Mouse (Mus musculus): Measurements from ENCODE around the gene Mcmbp. TPM values are rescaled to one million over a fixed set of nuclear protein-coding genes. Genes with fewer than 3 reads are reported as not detected.

The Mcmbp gene
- polyA plus RNA-seq, 1 experiment from 2014 or later, result 79.1 TPM

DNA sequence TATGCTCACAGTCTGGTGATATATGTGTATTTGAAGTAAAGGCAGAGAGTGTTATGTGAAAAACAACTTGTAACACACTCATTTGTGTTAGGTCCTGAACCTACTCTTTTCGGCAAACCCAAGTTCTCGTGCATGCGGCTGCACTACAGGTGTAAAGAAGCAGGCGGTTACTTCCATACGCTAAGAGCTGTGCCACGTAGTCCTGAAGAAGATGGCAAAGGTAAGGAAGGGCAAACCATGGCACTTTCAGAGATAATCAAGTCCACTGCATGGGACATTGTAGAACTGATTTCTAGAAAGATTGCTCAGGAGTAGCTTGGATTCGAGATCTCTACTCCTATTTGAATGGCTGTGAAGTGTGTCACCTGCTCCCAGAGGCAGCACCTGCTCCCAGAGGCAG is 48.1 kb downstream of the Mcmbp start:
- Histone ChIP-seq H3K9ac (ENCODE audit: low read length) (no peak overlapping the region), H3K9me3 (ENCODE audit: control insufficient read depth, low read length) (peaks cover 5% of the 10 kb centered on the region), H3K27ac (ENCODE audit: low read depth, low read length) (no peak overlapping the region), H3K4me2 (no peak overlapping the region), H3K36me3 (ENCODE audit: control insufficient read depth, insufficient read depth, low read length) (peaks cover 10% of the 10 kb centered on the region), H3K27me3 (ENCODE audit: control insufficient read depth, insufficient read depth, low read length) (no peaks in the 10 kb centered on the region), H3K4me1 (ENCODE audit: control insufficient read depth, insufficient read depth, low read length) (peaks cover 8% of the 10 kb centered on the region), H3K4me3 (ENCODE audit: low read depth, low read length) (no peak overlapping the region)
- ATAC-seq (ENCODE audit: low FRiP score) (no peak), DNase-seq (ENCODE audit: low spot score, missing footprints) (no peak)
- 94% methylated on average over 7 of the region's 7 CpGs for WGBS

DNA sequence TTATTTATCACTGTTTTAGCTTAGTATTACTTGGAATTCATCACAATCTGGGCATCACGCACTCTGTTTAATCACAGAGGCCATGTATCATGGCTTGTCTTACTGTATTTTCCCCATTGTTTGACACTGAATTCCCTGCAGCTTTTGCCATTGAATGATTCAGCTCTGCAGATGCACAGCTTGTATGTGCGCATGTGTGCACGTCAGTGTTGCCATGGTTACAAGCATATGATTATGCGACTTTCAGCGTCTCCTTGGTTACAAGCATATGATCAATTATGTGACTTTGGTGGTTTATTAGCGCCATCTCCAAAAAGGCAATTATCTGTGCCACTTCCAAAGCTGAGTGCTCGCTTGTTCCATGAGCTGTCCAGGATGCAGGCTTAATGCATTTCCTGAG is 49.5 kb downstream of the Mcmbp start:
- DNase-seq (ENCODE audit: low spot score, missing footprints) (peak; percentile 91), ATAC-seq (ENCODE audit: low FRiP score) (peak; percentile 49; the same call in 1 of the 2 replicates)
- H3K9ac ChIP-seq (ENCODE audit: low read length), result peak overlapping the region; percentile 53
- WGBS, result 57% methylated on average over 7 of the region's 7 CpGs
- H3K9me3 ChIP-seq (ENCODE audit: control insufficient read depth, low read length), result peaks cover 5% of the 10 kb centered on the region
- H3K27ac ChIP-seq (ENCODE audit: low read depth, low read length), result peak overlapping the region; percentile 64; the same call in 1 of the 2 replicates
- H3K4me3 ChIP-seq (ENCODE audit: low read depth, low read length), result peak overlapping the region; percentile 44
- H3K27me3 ChIP-seq (ENCODE audit: control insufficient read depth, insufficient read depth, low read length), result no peaks in the 10 kb centered on the region
- peaks cover 8% of the 10 kb centered on the region for H3K4me1 ChIP-seq (ENCODE audit: control insufficient read depth, insufficient read depth, low read length)
- H3K4me2 ChIP-seq, result peak overlapping the region; percentile 41
- H3K36me3 ChIP-seq (ENCODE audit: control insufficient read depth, insufficient read depth, low read length), result peaks cover 10% of the 10 kb centered on the region

DNA sequence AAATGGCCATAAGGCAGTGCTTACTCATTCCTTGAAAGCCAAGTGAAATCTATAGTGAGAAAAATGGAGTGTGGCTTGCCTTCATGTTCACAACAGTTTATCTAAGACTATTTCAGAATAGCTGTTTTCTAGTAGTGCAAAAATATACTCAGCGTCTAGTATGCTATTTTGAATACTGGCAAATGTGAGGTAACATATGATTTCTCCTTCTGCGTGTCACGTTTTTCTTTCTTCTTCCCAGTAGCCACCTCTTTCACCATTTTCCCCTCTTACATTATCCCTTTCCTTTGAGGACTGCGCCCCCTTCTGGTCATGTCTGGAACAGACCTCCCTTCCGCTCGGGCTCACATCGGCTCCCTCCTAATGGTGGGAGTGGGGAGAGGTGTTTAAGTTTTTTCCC is 50.2 kb downstream of the Mcmbp start:
- Histone ChIP-seq H3K27ac (ENCODE audit: low read depth, low read length) (no peak overlapping the region; the same call in 1 of the 2 replicates), H3K4me1 (ENCODE audit: control insufficient read depth, insufficient read depth, low read length) (peaks cover 8% of the 10 kb centered on the region), H3K4me3 (ENCODE audit: low read depth, low read length) (peak overlapping the region; percentile 44), H3K9me3 (ENCODE audit: control insufficient read depth, low read length) (peaks cover 5% of the 10 kb centered on the region), H3K4me2 (peak overlapping the region; percentile 41; the same call in 1 of the 2 replicates), H3K27me3 (ENCODE audit: control insufficient read depth, insufficient read depth, low read length) (no peaks in the 10 kb centered on the region), H3K36me3 (ENCODE audit: control insufficient read depth, insufficient read depth, low read length) (peaks cover 10% of the 10 kb centered on the region), H3K9ac (ENCODE audit: low read length) (peak overlapping the region; percentile 53)
- ATAC-seq (ENCODE audit: low FRiP score) (peak; percentile 66), DNase-seq (ENCODE audit: low spot score, missing footprints) (peak; percentile 99)
- 12% methylated on average over 7 of the region's 7 CpGs for WGBS

DNA sequence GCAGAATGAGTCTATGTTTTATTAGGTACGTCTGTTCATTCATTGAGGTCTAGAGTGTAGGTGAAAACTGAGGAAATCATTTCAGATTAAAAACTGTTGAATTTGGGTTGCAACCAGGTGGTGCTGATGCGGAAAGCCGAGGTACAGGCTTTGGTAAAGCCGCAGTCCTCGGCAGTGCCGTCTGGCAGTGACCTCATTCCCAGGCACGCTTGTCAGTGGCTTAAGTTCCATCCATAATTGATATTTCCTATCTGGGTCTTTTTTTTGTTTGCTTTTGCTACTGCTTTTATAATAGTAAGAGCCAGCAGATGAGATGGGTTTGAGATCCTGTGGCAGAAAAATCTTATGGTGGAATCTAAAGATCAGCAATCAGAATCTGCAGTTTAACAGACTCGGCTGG is 50.9 kb downstream of the Mcmbp start:
- no peak for ATAC-seq (ENCODE audit: low FRiP score)
- WGBS, result 62% methylated on average over 8 of the region's 8 CpGs
- Histone ChIP-seq H3K36me3 (ENCODE audit: control insufficient read depth, insufficient read depth, low read length) (peaks cover 5% of the 10 kb centered on the region; the same call in 1 of the 2 replicates), H3K9me3 (ENCODE audit: control insufficient read depth, low read length) (peaks cover 5% of the 10 kb centered on the region), H3K4me1 (ENCODE audit: control insufficient read depth, insufficient read depth, low read length) (peaks cover 8% of the 10 kb centered on the region), H3K4me2 (peak overlapping the region; percentile 41), H3K27ac (ENCODE audit: low read depth, low read length) (no peak overlapping the region), H3K27me3 (ENCODE audit: control insufficient read depth, insufficient read depth, low read length) (no peaks in the 10 kb centered on the region), H3K9ac (ENCODE audit: low read length) (peak overlapping the region; percentile 53; the same call in 1 of the 2 replicates), H3K4me3 (ENCODE audit: low read depth, low read length) (peak overlapping the region; percentile 44)
- no peak for DNase-seq (ENCODE audit: low spot score, missing footprints)

DNA sequence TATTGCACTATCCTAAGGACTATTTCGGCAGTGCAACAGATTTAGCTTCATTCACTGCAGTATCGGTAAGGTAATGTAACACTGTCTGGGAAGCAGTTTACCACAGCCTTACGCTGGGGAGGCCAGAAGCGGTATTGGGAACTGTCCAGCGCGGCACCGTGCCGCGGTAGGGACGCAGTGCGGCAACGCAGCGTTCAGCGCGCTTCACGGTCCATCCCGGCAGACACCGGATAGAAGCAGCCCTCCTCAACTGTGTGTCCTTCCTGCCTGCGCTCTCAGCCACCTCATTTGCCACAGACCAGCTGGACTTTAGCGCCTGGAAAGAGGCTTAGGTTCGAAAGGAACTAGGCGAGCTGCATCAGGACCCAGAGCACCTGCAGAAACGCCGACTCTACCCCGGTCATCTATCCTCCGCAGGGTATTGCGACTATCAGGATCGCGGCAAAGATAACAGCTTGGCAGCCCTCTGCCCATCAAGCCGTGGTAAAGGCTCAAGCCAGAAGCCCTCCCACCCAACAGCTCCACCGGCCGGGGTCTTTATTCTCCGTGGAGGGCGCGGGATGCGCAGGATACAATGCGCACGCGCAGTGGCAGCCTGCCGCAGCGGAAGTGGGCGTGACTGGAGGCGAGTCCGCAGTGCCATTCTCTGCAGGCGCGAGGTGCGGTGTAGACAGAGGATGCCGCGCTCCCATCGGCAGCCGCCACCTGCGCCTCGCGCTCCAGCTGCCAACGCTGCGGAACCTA is 52.3 kb downstream of the Mcmbp start:
- peaks cover 5% of the 10 kb centered on the region for H3K9me3 ChIP-seq (ENCODE audit: control insufficient read depth, low read length)
- 48% methylated on average over 56 of the region's 56 CpGs for WGBS

DNA sequence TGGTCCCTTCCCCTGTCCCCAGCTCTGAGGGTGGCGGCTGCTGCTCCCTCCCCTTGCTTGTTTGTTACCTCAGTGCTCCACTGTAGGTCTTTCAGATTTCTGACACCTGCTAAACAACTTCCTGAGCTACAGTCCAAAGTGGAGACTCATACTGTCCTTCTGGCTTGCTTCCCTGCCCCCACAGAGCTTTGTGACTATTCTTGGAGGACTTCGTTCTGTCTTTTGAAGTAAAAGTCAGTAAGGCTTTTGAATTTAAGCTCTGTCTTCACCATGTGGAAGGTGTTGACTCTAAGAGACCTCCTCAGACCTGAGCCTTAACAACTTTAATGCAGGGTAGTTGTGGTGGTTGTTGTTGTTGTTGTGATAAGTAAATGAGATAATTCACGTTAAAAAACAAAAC is 61.7 kb downstream of the Mcmbp start:
- Histone ChIP-seq H3K4me3 (ENCODE audit: low read depth, low read length) (no peak overlapping the region), H3K9ac (ENCODE audit: low read length) (no peak overlapping the region), H3K27ac (ENCODE audit: low read depth, low read length) (no peak overlapping the region), H3K36me3 (ENCODE audit: control insufficient read depth, insufficient read depth, low read length) (no peaks in the 10 kb centered on the region), H3K9me3 (ENCODE audit: control insufficient read depth, low read length) (no peaks in the 10 kb centered on the region), H3K27me3 (ENCODE audit: control insufficient read depth, insufficient read depth, low read length) (no peaks in the 10 kb centered on the region), H3K4me2 (no peak overlapping the region), H3K4me1 (ENCODE audit: control insufficient read depth, insufficient read depth, low read length) (peaks cover under 1% of the 10 kb centered on the region; the same call in 1 of the 2 replicates)
- ATAC-seq (ENCODE audit: low FRiP score), result no peak
- no peak for DNase-seq (ENCODE audit: low spot score, missing footprints)
- WGBS, result 65% methylated on average over 3 of the region's 3 CpGs

More for the DNA sequence above, 52.3 kb downstream of the Mcmbp start:
- H3K4me1 ChIP-seq (ENCODE audit: control insufficient read depth, insufficient read depth, low read length), result peaks cover 8% of the 10 kb centered on the region
- ATAC-seq (ENCODE audit: low FRiP score) (peak; percentile 86), DNase-seq (ENCODE audit: low spot score, missing footprints) (peak; percentile 97)
- H3K4me2 ChIP-seq, result peak overlapping the region; percentile 41
- H3K27ac ChIP-seq (ENCODE audit: low read depth, low read length), result peak overlapping the region; percentile 74
- peaks cover 5% of the 10 kb centered on the region; the same call in 1 of the 2 replicates for H3K36me3 ChIP-seq (ENCODE audit: control insufficient read depth, insufficient read depth, low read length)
- no peaks in the 10 kb centered on the region for H3K27me3 ChIP-seq (ENCODE audit: control insufficient read depth, insufficient read depth, low read length)
- peak overlapping the region; percentile 53 for H3K9ac ChIP-seq (ENCODE audit: low read length)
- peak overlapping the region; percentile 44 for H3K4me3 ChIP-seq (ENCODE audit: low read depth, low read length)

DNA sequence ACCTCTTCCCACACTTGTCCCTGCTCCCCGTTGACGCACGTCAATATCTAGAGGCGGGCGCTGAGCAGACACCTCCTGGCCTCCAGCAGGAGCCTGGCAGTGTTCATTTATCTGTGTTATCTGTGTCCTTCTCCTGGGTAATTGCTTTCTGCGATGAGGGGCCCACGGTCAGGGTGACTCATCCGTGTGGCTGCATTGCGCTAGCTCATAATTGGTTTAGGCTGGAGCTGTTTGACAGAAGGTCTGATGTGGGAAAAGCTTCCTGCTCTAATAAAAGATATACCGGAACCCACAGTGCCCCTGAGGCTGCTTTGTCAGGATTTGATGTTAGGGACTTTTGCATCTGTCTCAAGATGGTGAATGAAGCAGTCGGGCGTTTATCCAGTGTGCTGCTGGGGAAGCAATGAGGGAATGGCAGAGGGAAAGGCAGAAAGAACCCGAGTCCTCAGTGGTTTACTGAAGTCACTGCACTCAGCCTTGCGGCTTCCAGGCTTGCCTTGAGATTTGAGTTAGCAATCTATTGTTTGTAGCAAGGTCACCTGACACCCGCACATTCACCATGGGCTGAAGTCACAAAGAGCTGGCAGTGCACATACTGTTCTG is 67.8 kb downstream of the Mcmbp start:
- DNase-seq (ENCODE audit: low spot score, missing footprints), result peak; percentile 92
- Histone ChIP-seq H3K27me3 (ENCODE audit: control insufficient read depth, insufficient read depth, low read length) (no peaks in the 10 kb centered on the region), H3K9ac (ENCODE audit: low read length) (peak overlapping the region; percentile 49), H3K36me3 (ENCODE audit: control insufficient read depth, insufficient read depth, low read length) (no peaks in the 10 kb centered on the region), H3K27ac (ENCODE audit: low read depth, low read length) (peak overlapping the region; percentile 81), H3K4me1 (ENCODE audit: control insufficient read depth, insufficient read depth, low read length) (peaks cover 14% of the 10 kb centered on the region), H3K4me2 (peak overlapping the region; percentile 33), H3K9me3 (ENCODE audit: control insufficient read depth, low read length) (no peaks in the 10 kb centered on the region), H3K4me3 (ENCODE audit: low read depth, low read length) (no peak overlapping the region)
- peak; percentile 81 for ATAC-seq (ENCODE audit: low FRiP score)
- WGBS, result 8% methylated on average over 15 of the region's 15 CpGs

DNA sequence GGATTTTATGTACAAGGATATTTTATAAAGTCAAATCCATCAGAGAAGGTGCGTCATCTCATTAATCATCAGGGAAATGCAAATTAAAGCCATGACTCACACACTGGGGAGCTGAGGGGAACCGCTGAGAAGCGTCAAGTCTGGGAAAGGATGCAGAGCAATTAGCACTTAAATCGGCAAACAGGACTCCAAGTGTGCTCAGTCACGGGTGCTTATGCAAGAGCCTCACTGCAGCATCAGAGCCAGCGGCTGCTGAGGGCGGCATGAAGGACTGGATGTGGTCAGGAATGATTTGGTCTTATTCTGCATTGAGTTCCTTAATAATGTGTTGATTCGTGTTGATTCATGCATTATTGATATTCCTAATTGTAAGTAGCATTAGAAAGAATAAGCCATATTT is 68.3 kb downstream of the Mcmbp start:
- H3K36me3 ChIP-seq (ENCODE audit: control insufficient read depth, insufficient read depth, low read length), result no peaks in the 10 kb centered on the region
- H3K27ac ChIP-seq (ENCODE audit: low read depth, low read length), result peak overlapping the region; percentile 81
- H3K9me3 ChIP-seq (ENCODE audit: control insufficient read depth, low read length), result no peaks in the 10 kb centered on the region
- peak overlapping the region; percentile 49; the same call in 1 of the 2 replicates for H3K9ac ChIP-seq (ENCODE audit: low read length)
- no peaks in the 10 kb centered on the region for H3K27me3 ChIP-seq (ENCODE audit: control insufficient read depth, insufficient read depth, low read length)
- H3K4me1 ChIP-seq (ENCODE audit: control insufficient read depth, insufficient read depth, low read length), result peaks cover 14% of the 10 kb centered on the region
- 10% methylated on average over 8 of the region's 8 CpGs for WGBS
- ATAC-seq (ENCODE audit: low FRiP score), result peak; percentile 76
- DNase-seq (ENCODE audit: low spot score, missing footprints), result peak; percentile 88
- no peak overlapping the region for H3K4me3 ChIP-seq (ENCODE audit: low read depth, low read length)
- peak overlapping the region; percentile 33 for H3K4me2 ChIP-seq

DNA sequence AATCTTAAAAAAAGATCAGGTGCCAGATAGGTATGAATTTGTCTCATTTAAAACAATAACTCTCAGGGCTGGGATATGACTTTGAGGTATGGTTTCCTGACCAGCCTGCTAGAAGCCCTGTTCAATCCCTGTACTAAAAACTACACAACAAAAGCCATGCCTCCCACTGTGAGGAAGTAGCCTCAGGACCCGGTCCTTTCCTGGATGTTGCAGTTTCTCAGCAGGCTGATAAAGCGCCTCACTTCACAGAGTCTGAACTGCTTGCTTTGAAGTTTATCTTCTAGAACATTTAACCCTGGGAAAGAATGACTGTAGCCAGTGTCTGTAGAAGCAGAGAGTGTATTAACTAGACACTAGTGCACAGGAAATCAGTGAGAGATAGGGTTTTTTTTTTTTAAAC is 71.5 kb downstream of the Mcmbp start:
- H3K27ac ChIP-seq (ENCODE audit: low read depth, low read length), result no peak overlapping the region
- no peak overlapping the region for H3K4me3 ChIP-seq (ENCODE audit: low read depth, low read length)
- DNase-seq (ENCODE audit: low spot score, missing footprints), result no peak
- H3K27me3 ChIP-seq (ENCODE audit: control insufficient read depth, insufficient read depth, low read length), result no peaks in the 10 kb centered on the region
- 35% methylated on average over 2 of the region's 2 CpGs for WGBS
- no peak overlapping the region for H3K4me2 ChIP-seq
- H3K4me1 ChIP-seq (ENCODE audit: control insufficient read depth, insufficient read depth, low read length), result peaks cover 14% of the 10 kb centered on the region
- no peaks in the 10 kb centered on the region; the same call in 1 of the 2 replicates for H3K36me3 ChIP-seq (ENCODE audit: control insufficient read depth, insufficient read depth, low read length)
- no peaks in the 10 kb centered on the region; the same call in 1 of the 2 replicates for H3K9me3 ChIP-seq (ENCODE audit: control insufficient read depth, low read length)
- H3K9ac ChIP-seq (ENCODE audit: low read length), result no peak overlapping the region
- no peak for ATAC-seq (ENCODE audit: low FRiP score)
